Mouse (Mus musculus) liver, embryonic 14.5 days (tissue): Measurements from ENCODE around the gene Ptpn18. TPM values are rescaled to one million over a fixed set of nuclear protein-coding genes. Genes with fewer than 3 reads are reported as not detected.

Experiments used
- ATAC-seq: fragments of 200-750 bp; cut with Nextera tagmentation; 2 replicates; pipeline ENCODE4 v1.8.0; 2017; ENCODE audit warnings: moderate number of reproducible peaks, mild to moderate bottlenecking, moderate library complexity; ENCODE audit not compliant: insufficient read depth
- DNase-seq, 3 experiments: peaks; one replicate each; pipeline ENCODE4 v3.0.0-alpha.2; 2012 to 2013; ENCODE audit warnings: low read depth in 3 of 3, low spot score in 3 of 3
- H3K27ac ChIP-seq: fragments of 300-500 bp; sonication (generic); 2 replicates; pipeline ENCODE4 v1.5.1; 2014; ENCODE audit warnings: moderate library complexity, mild to moderate bottlenecking, control low read depth, inconsistent platforms
- H3K27me3 ChIP-seq: fragments of 300-500 bp; sonication (generic); 2 replicates; pipeline ENCODE4 v1.6.1; 2014; ENCODE audit warnings: mild to moderate bottlenecking, low read length, moderate library complexity; ENCODE audit not compliant: control insufficient read depth, insufficient read depth
- H3K36me3 ChIP-seq: fragments of 300-500 bp; sonication (generic); replicated peaks from 2 replicates; pipeline ENCODE4 v1.6.1; 2014; ENCODE audit warnings: low read depth; ENCODE audit not compliant: control insufficient read depth, insufficient read depth
- H3K4me1 ChIP-seq, 2 experiments: fragments of 200-500 bp in 1 of 2; fragments of 300-500 bp in 1 of 2; sonication (generic) in 1 of 2; replicated peaks; 2 replicates each; pipeline ENCODE4 v1.6.1; 2012 to 2014; ENCODE audit warnings: antibody characterized with exemption in 1 of 2, inconsistent platforms in 1 of 2, low read length in 1 of 2; ENCODE audit not compliant: control insufficient read depth in 2 of 2, insufficient read depth in 2 of 2
- H3K4me2 ChIP-seq: fragments of 300-500 bp; sonication (generic); 2 replicates; pipeline ENCODE4 v1.6.1; 2014; ENCODE audit warnings: low read depth, mild to moderate bottlenecking, control low read depth, moderate library complexity
- H3K4me3 ChIP-seq, 2 experiments: fragments of 200-500 bp in 1 of 2; fragments of 300-500 bp in 1 of 2; sonication (generic) in 1 of 2; 2 replicates each; pipeline ENCODE4 v1.5.1; 2012 to 2014; ENCODE audit warnings: low read depth in 2 of 2, low read length in 2 of 2, mild to moderate bottlenecking in 2 of 2, control low read depth in 1 of 2, inconsistent platforms in 1 of 2, moderate library complexity in 1 of 2; ENCODE audit not compliant: insufficient read depth in 1 of 2
- H3K9ac ChIP-seq: fragments of 300-500 bp; sonication (generic); replicated peaks from 2 replicates; pipeline ENCODE4 v1.6.1; 2014; ENCODE audit warnings: mild to moderate bottlenecking, control low read depth, moderate library complexity
- H3K9me3 ChIP-seq: fragments of 300-500 bp; sonication (generic); 2 replicates; pipeline ENCODE4 v1.6.1; 2016; ENCODE audit warnings: low read length, mixed read lengths; ENCODE audit not compliant: control insufficient read depth
- CTCF ChIP-seq: IDR thresholded peaks from 2 replicates; pipeline ENCODE4 v1.5.1; 2016; ENCODE audit warnings: antibody characterized with exemption, low read depth, control low read depth
- EP300 ChIP-seq: IDR thresholded peaks from 2 replicates; pipeline ENCODE4 v1.6.1; 2016; ENCODE audit warnings: antibody characterized with exemption, low read depth
- WGBS: fragments of 180-500 bp; shearing (Covaris S2); extraction: QIAGEN DNeasy Blood & Tissue Kit; methylation state at CpG from one replicate; pipeline ENCODE4 v1.1.7; 2014; ENCODE audit not compliant: insufficient replicate concordance; 5-methylcytosine and 5-hydroxymethylcytosine counted together
- polyA plus RNA-seq, 2 experiments: library from polyadenylated mRNA; depleted of rRNA in 1 of 2; stranded (reverse) in 1 of 2; unstranded in 1 of 2; fragments of >200 nt; fragmentation: Nextera tagmentation in 1 of 2; extraction: Ambion mirVana in 1 of 2; gene quantifications; 2 replicates each; pipeline versions ENCODE4 v1.2.1 to v1.2.3; 2012 to 2014

The Ptpn18 gene
- polyA plus RNA-seq (2012; rRNA removed), result 12.6 and 26.4 TPM in 2 replicates
- polyA plus RNA-seq (2014; fragmentation: Nextera tagmentation; extraction: Ambion mirVana), result 18.3 and 23.8 TPM in 2 replicates

GRCm38 (mm10) chr1:34459284-34460060 is at the start of gene Ptpn18:
TSS of gene Ptpn18 (plus strand) at chr1:34459762.
- no peak for TF ChIP-seq EP300
- TF ChIP-seq CTCF, result peak; percentile 25; the same call in 1 of the 2 replicates
- Histone ChIP-seq H3K4me3 (peak within 1 kb of the TSS; percentile 64 to 67), H3K4me1 (peaks cover 0 to 2% of the 10 kb centered on the region in 2 experiments; a peak in 1 of 4 replicates), H3K4me2 (peak within 1 kb of the TSS; percentile 82), H3K9me3 (no peaks in the 10 kb centered on the region), H3K9ac (peak within 1 kb of the TSS; percentile 57), H3K27ac (no peak within 1 kb of the TSS), H3K27me3 (peaks cover 4% of the 10 kb centered on the region), H3K36me3 (no peaks in the 10 kb centered on the region)
- ATAC-seq (peak; percentile 88), DNase-seq (peak; percentile 75 to 78 (median 76))
- under 1% methylated on average over 48 of the region's 48 CpGs for WGBS

- no peaks in the 10 kb centered on the region for H3K27me3 ChIP-seq
- no peak overlapping the region for H3K27ac ChIP-seq
- ATAC-seq (no peak), DNase-seq (no peak)
- H3K36me3 ChIP-seq, result no peaks in the 10 kb centered on the region
- no peak overlapping the region for H3K9ac ChIP-seq
- 86% methylated on average over 2 of the region's 2 CpGs for WGBS
- H3K4me2 ChIP-seq, result no peak overlapping the region
- H3K4me1 ChIP-seq, result no peaks in the 10 kb centered on the region; a peak in 1 of 4 replicates
- TF ChIP-seq CTCF, result no peak
- TF ChIP-seq EP300, result no peak
- H3K4me3 ChIP-seq, result no peak overlapping the region
- peaks cover 7% of the 10 kb centered on the region for H3K9me3 ChIP-seq
These were observed 31.1 kb upstream of the Ptpn18 start for GRCm38 (mm10) chr1:34428466-34428865.

- no peak for DNase-seq
These were observed 30.3 kb upstream of the Ptpn18 start for GRCm38 (mm10) chr1:34429281-34429680.

GRCm38 (mm10) chr1:34430981-34431380 is 28.6 kb upstream of the Ptpn18 start:
- no peak overlapping the region for H3K27ac ChIP-seq
- DNase-seq (no peak), ATAC-seq (no peak)
- no peak overlapping the region for H3K4me3 ChIP-seq
- TF ChIP-seq CTCF (no peak), EP300 (no peak)
- no peak overlapping the region for H3K9ac ChIP-seq
- 62% methylated on average over 3 of the region's 3 CpGs for WGBS
- peaks cover 7% of the 10 kb centered on the region for H3K9me3 ChIP-seq
- H3K4me2 ChIP-seq, result no peak overlapping the region
- no peaks in the 10 kb centered on the region for H3K27me3 ChIP-seq
- peaks cover 0 to 4% of the 10 kb centered on the region in 2 experiments; a peak in 1 of 4 replicates for H3K4me1 ChIP-seq
- H3K36me3 ChIP-seq, result no peaks in the 10 kb centered on the region

More at GRCm38 (mm10) chr1:34429281-34429680, 30.3 kb upstream of the Ptpn18 start:
- Histone ChIP-seq H3K4me1 (peaks cover 0 to 4% of the 10 kb centered on the region in 2 experiments; a peak in 1 of 4 replicates), H3K4me2 (no peak overlapping the region), H3K36me3 (no peaks in the 10 kb centered on the region), H3K4me3 (no peak overlapping the region), H3K27me3 (no peaks in the 10 kb centered on the region), H3K9ac (no peak overlapping the region), H3K9me3 (peaks cover 7% of the 10 kb centered on the region), H3K27ac (no peak overlapping the region)
- ATAC-seq, result no peak
- TF ChIP-seq EP300 (no peak), CTCF (no peak)
- 73% methylated on average over 4 of the region's 4 CpGs for WGBS

- ATAC-seq, result no peak
- peaks cover 7% of the 10 kb centered on the region for H3K9me3 ChIP-seq
- H3K4me2 ChIP-seq, result no peak overlapping the region
- H3K36me3 ChIP-seq, result no peaks in the 10 kb centered on the region
- H3K27ac ChIP-seq, result no peak overlapping the region
- peaks cover 0 to 4% of the 10 kb centered on the region in 2 experiments; a peak in 1 of 4 replicates for H3K4me1 ChIP-seq
- no peaks in the 10 kb centered on the region for H3K27me3 ChIP-seq
- no peak overlapping the region for H3K9ac ChIP-seq
- no peak for DNase-seq
- TF ChIP-seq EP300 (no peak), CTCF (no peak)
- 83% methylated on average over 9 of the region's 9 CpGs for WGBS
- H3K4me3 ChIP-seq, result no peak overlapping the region
These were observed 28.1 kb upstream of the Ptpn18 start for GRCm38 (mm10) chr1:34431431-34431830.
